Mouse (Mus musculus) liver, embryonic 12.5 days (tissue): Measurements from ENCODE around the gene Cnih3. TPM values are rescaled to one million over a fixed set of nuclear protein-coding genes. Genes with fewer than 3 reads are reported as not detected.

Experiments
- ATAC-seq: fragments of 200-750 bp; cut with Nextera tagmentation; 2 replicates; pipeline ENCODE4 v1.8.0; 2017; ENCODE audit warnings: moderate number of reproducible peaks, mild to moderate bottlenecking, moderate library complexity
- H3K27ac ChIP-seq: fragments of 300-500 bp; sonication (generic); 2 replicates; pipeline ENCODE4 v1.5.1; 2016; ENCODE audit warnings: mild to moderate bottlenecking
- H3K27me3 ChIP-seq: fragments of 300-500 bp; sonication (generic); replicated peaks from 2 replicates; pipeline ENCODE4 v1.6.1; 2016; ENCODE audit warnings: mild to moderate bottlenecking, moderate library complexity
- H3K36me3 ChIP-seq: fragments of 300-500 bp; sonication (generic); 2 replicates; pipeline ENCODE4 v1.6.1; 2016; ENCODE audit warnings: mild to moderate bottlenecking, moderate library complexity
- H3K4me1 ChIP-seq: fragments of 300-500 bp; sonication (generic); 2 replicates; pipeline ENCODE4 v1.6.1; 2016
- H3K4me2 ChIP-seq: fragments of 300-500 bp; sonication (generic); 2 replicates; pipeline ENCODE4 v1.6.1; 2016; ENCODE audit warnings: mild to moderate bottlenecking, moderate library complexity
- H3K4me3 ChIP-seq: fragments of 300-500 bp; sonication (generic); 2 replicates; pipeline ENCODE4 v1.5.1; 2016; ENCODE audit warnings: mild to moderate bottlenecking, moderate library complexity
- H3K9ac ChIP-seq: fragments of 300-500 bp; sonication (generic); 2 replicates; pipeline ENCODE4 v1.6.1; 2016; ENCODE audit warnings: mild to moderate bottlenecking, moderate library complexity
- H3K9me3 ChIP-seq: fragments of 300-500 bp; sonication (generic); replicated peaks from 2 replicates; pipeline ENCODE4 v1.6.1; 2016; ENCODE audit warnings: mild to moderate bottlenecking, moderate library complexity
- WGBS: fragments of 180-500 bp; shearing (Covaris S2); methylation state at CpG from one replicate; pipeline ENCODE4 v1.1.7; 2016; ENCODE audit not compliant: insufficient replicate concordance; 5-methylcytosine and 5-hydroxymethylcytosine counted together
- polyA plus RNA-seq: library from polyadenylated mRNA; unstranded; fragments of >200 nt; fragmentation: Nextera tagmentation; extraction: Ambion mirVana; gene quantifications from 2 replicates; pipeline ENCODE4 v1.2.1, GENCODE M21; 2016

The Cnih3 gene
- polyA plus RNA-seq, 1 experiment from 2014 or later: 0.05 TPM

DNA sequence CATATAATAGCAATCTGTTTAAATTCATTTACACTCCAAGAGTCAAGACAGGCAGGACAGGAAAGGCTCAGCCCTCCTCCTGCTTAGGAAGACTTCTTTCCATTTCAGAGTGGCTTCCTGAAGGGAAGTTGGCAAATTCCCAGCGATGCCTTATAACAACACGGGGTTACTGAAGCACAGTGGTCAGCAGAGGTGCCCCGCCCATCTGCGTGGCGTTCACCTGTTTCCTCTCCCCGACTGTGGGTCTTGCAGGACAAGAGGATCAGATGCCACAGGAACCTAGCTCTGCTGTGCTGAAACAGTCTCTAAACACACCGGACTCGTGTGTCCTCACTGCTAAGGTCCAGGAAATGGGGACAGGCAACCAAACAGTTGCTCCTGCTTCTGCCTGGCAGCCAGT, 152.9 kb downstream of the Cnih3 start:
- no peak overlapping the region for H3K4me3 ChIP-seq
- no peaks in the 10 kb centered on the region for H3K4me1 ChIP-seq
- 0 out of 2 replicates have a peak, but pooled peaks cover 2% of the 10 kb centered on the region for H3K27me3 ChIP-seq
- H3K36me3 ChIP-seq: no peaks in the 10 kb centered on the region
- H3K9ac ChIP-seq: no peak overlapping the region
- H3K4me2 ChIP-seq: no peak overlapping the region
- WGBS: 19% methylated on average over 8 of the region's 8 CpGs
- H3K27ac ChIP-seq: no peak overlapping the region
- no peak for ATAC-seq
- no peaks in the 10 kb centered on the region for H3K9me3 ChIP-seq

Other genes with a start within 250 kb of the Cnih3 start
- 19.6 and 20.0 TPM in 2 replicates for gene Nvl, start 208.4 kb upstream of the Cnih3 start, polyA plus RNA-seq
- 56.4 and 62.1 TPM in 2 replicates for gene Cnih4, start 207.9 kb upstream of the Cnih3 start, polyA plus RNA-seq
- 52.5 and 56.7 TPM in 2 replicates for gene Wdr26, start 140.6 kb upstream of the Cnih3 start, polyA plus RNA-seq
- not detected in 2 replicates for gene Ccdc121, start 158.8 kb downstream of the Cnih3 start, polyA plus RNA-seq
- gene Dnah14, start 223.9 kb downstream of the Cnih3 start, polyA plus RNA-seq: 2.8 and 2.9 TPM in 2 replicates